Mouse (Mus musculus) myocyte (in vitro differentiated cells): ENCODE measurements at regions not wholly inside any gene's neighbourhood (a gene's known extent, or its start where the extent isn't known, plus 50 kb on each side); places are given as distances from the start of the nearest gene placed in this dataset.

Experiments used
- CEBPB ChIP-seq: IDR thresholded peaks from 2 replicates; pipeline ENCODE4 v1.6.1; 2011; ENCODE audit warnings: mild to moderate bottlenecking, moderate library complexity; ENCODE audit not compliant: poor library complexity, insufficient read depth, severe bottlenecking
- E2F4 ChIP-seq: IDR thresholded peaks from one replicate; pipeline ENCODE4 v1.6.1; 2011; ENCODE audit warnings: mild to moderate bottlenecking, control low read depth, moderate library complexity; ENCODE audit not compliant: insufficient read depth
- MAX ChIP-seq: IDR thresholded peaks from one replicate; pipeline ENCODE4 v1.6.1; 2011; ENCODE audit warnings: low read depth, mild to moderate bottlenecking, control low read depth
- MYOD1 ChIP-seq, 3 experiments: IDR thresholded peaks; one replicate each; pipeline ENCODE4 v1.6.1; 2011; ENCODE audit warnings: control low read depth in 2 of 3, low read depth in 2 of 3, mild to moderate bottlenecking in 2 of 3, moderate library complexity in 1 of 3; ENCODE audit not compliant: insufficient read length in 2 of 3, control insufficient read depth in 1 of 3
- MYOG ChIP-seq, 3 experiments: IDR thresholded peaks; one replicate each; pipeline ENCODE4 v1.6.1; 2011; ENCODE audit warnings: control low read depth in 2 of 3, low read depth in 2 of 3, mild to moderate bottlenecking in 2 of 3; ENCODE audit not compliant: insufficient read length in 2 of 3, control insufficient read depth in 1 of 3, insufficient read depth in 1 of 3
- POLR2A ChIP-seq: IDR thresholded peaks from one replicate; pipeline ENCODE4 v1.6.1; 2011; ENCODE audit warnings: low read depth, mild to moderate bottlenecking, control low read depth, moderate library complexity; ENCODE audit not compliant: insufficient read length
- POLR2AphosphoS2 ChIP-seq: IDR thresholded peaks from one replicate; pipeline ENCODE4 v1.6.1; 2011; ENCODE audit warnings: low read depth, control low read depth; ENCODE audit not compliant: insufficient read length
- REST ChIP-seq: IDR thresholded peaks from one replicate; pipeline ENCODE4 v1.6.1; 2011; ENCODE audit warnings: mild to moderate bottlenecking, control low read depth, moderate library complexity; ENCODE audit not compliant: insufficient read depth, insufficient read length
- SRF ChIP-seq: IDR thresholded peaks from one replicate; pipeline ENCODE4 v1.6.1; 2011; ENCODE audit warnings: low read depth; ENCODE audit not compliant: control insufficient read depth, insufficient read length
- TCF12 ChIP-seq: IDR thresholded peaks from one replicate; pipeline ENCODE4 v1.6.1; 2011; ENCODE audit warnings: mild to moderate bottlenecking, control low read depth; ENCODE audit not compliant: poor library complexity, insufficient read depth, severe bottlenecking
- TCF3 ChIP-seq: IDR thresholded peaks from one replicate; pipeline ENCODE4 v1.6.1; 2011; ENCODE audit warnings: low read depth, control low read depth; ENCODE audit not compliant: insufficient read length
- USF1 ChIP-seq: IDR thresholded peaks from one replicate; pipeline ENCODE4 v1.6.1; 2011; ENCODE audit warnings: low read depth, mild to moderate bottlenecking, control low read depth, moderate library complexity

GRCm38 (mm10) chr3:61441445-61441844 is 75.7 kb upstream of the B430305J03Rik start:
- TF ChIP-seq POLR2A, result no peak
- no peak for TF ChIP-seq MAX
- TF ChIP-seq POLR2AphosphoS2, result no peak
- no peak for TF ChIP-seq TCF12
- TF ChIP-seq MYOG (IDR thresholded peaks at IDR 0.05; ENCODE audit: control insufficient read depth in 1 of 3, insufficient read depth in 1 of 3, insufficient read length in 2 of 3, low read depth in 2 of 3), result no peak
- no peak for TF ChIP-seq E2F4
- peak; percentile 41 for TF ChIP-seq USF1
- no peak for TF ChIP-seq SRF
- TF ChIP-seq TCF3, result no peak
- no peak for TF ChIP-seq MYOD1 (IDR thresholded peaks at IDR 0.05; ENCODE audit: control insufficient read depth in 1 of 3, insufficient read length in 2 of 3, low read depth in 2 of 3)
- no peak for TF ChIP-seq REST
- no peak for TF ChIP-seq CEBPB
